Comparison of ENCODE assay signal across 12 mouse cellular contexts in the genomic region with DNA sequence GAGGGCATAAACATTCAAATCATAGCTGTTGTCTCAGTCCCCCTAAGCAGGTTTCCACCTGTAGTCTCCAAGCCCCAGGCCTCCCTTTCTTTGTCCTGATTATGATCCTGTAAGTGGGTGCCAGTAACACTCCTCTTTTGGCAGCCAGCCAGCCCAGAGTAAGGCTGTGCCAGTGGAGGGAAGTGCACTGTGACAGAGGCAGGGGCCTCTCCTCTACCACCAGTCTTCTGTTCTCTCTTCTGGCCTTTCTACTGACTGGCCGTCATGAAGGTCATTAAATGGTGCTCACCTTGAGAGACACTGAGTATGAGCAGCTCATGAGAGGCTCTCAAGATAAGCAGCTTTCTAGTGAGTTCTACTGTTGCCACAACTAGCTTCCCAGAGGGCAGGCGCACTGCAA.
DNase-seq lines count a peak whose midpoint lies in the region; ATAC-seq and TF ChIP-seq lines count a peak whose summit lies in the region.
"Had no signal": no experiment of that assay in that cellular context is flagged by ENCODE, and none has a peak within 500 bp of the region (broad histone marks: within the 10 kb centered on the region; RNA-seq: fewer than 3 reads in every experiment).

No protein-coding gene starts in this region.

- H3K4me2 ChIP-seq in lung, embryonic 16.5 days (ENCODE audit: low read depth, low read length): no peak overlapping the region
- H3K4me2 ChIP-seq: midbrain, embryonic 12.5 days had no signal

- no peaks in the 10 kb centered on the region for H3K4me1 ChIP-seq in kidney, adult 2 months (ENCODE audit: control insufficient read depth, insufficient read depth, low read length)
- peaks cover 3% of the 10 kb centered on the region; the same call in 1 of the 2 replicates for H3K4me1 ChIP-seq in lung, embryonic 16.5 days (replicated peaks; ENCODE audit: control insufficient read depth, insufficient read depth, low read length)

- no peak overlapping the region for H3K9ac ChIP-seq in lung, embryonic 16.5 days (ENCODE audit: low read length)
- H3K9ac ChIP-seq: midbrain, embryonic 12.5 days had no signal

- no peak overlapping the region for H3K27ac ChIP-seq in kidney, adult 2 months (ENCODE audit: insufficient read depth, low read depth, low read length)
- H3K27ac ChIP-seq in lung, embryonic 16.5 days (ENCODE audit: low read length): no peak overlapping the region
- H3K27ac ChIP-seq: left cerebral cortex, adult 2 months; midbrain, embryonic 12.5 days had no signal

- 66% methylated on average over 2 of the region's 2 CpGs for WGBS in kidney, adult 2 months
- 53% methylated on average over 2 of the region's 2 CpGs for WGBS in lung, embryonic 16.5 days

- no peaks in the 10 kb centered on the region for H3K27me3 ChIP-seq in kidney, adult 2 months (replicated peaks; ENCODE audit: control insufficient read depth, insufficient read depth, low read length)
- no peaks in the 10 kb centered on the region for H3K27me3 ChIP-seq in lung, embryonic 16.5 days (ENCODE audit: control insufficient read depth, insufficient read depth, low read depth, low read length)
- H3K27me3 ChIP-seq: midbrain, embryonic 12.5 days had no signal

- H3K9me3 ChIP-seq in lung, embryonic 16.5 days (ENCODE audit: control insufficient read depth, low read length): no peaks in the 10 kb centered on the region
- H3K9me3 ChIP-seq: midbrain, embryonic 12.5 days had no signal

- ATAC-seq in lung, embryonic 16.5 days (ENCODE audit: low read depth): peak; percentile 87
- ATAC-seq in activated CD4-positive, CD25-positive, alpha-beta regulatory T cell, adult 4 months: no peak

- no peaks in the 10 kb centered on the region for H3K36me3 ChIP-seq in kidney, adult 2 months (ENCODE audit: control insufficient read depth, insufficient read depth, low read length)
- H3K36me3 ChIP-seq in lung, embryonic 16.5 days (ENCODE audit: control insufficient read depth, insufficient read depth, low read length): no peaks in the 10 kb centered on the region
- H3K36me3 ChIP-seq: midbrain, embryonic 12.5 days had no signal

- no peak for TF ChIP-seq POLR2A in kidney, adult 2 months (IDR thresholded peaks at IDR 0.05; ENCODE audit: low read depth, low read length)
- no peak for TF ChIP-seq POLR2A in brain, embryonic 14.5 days (IDR thresholded peaks at IDR 0.05; ENCODE audit: borderline replicate concordance, extremely low read depth, insufficient read depth, insufficient read length, poor library complexity, severe bottlenecking)

- DNase-seq in cerebellum, postnatal 10 days: peak; percentile 53 to 62
- no peak for DNase-seq in cerebellum, adult 11-12 months
- peak; percentile 27 for DNase-seq in kidney, adult 2 months
- no peak for DNase-seq in kidney, adult 9 months
- DNase-seq in brain, embryonic 14.5 days (ENCODE audit: low read depth): peak; percentile 57
- DNase-seq in layer of hippocampus, postnatal 25 days (ENCODE audit: extremely low spot score in 1 of 2, low spot score in 1 of 2): no peak
- DNase-seq: B cell, adult 2 months; gastrocnemius, postnatal 36 days had no signal

- no peak overlapping the region for H3K4me3 ChIP-seq in kidney, adult 2 months (ENCODE audit: insufficient read depth, low read depth, low read length)
- no peak overlapping the region for H3K4me3 ChIP-seq in lung, embryonic 16.5 days (ENCODE audit: low read length)
- H3K4me3 ChIP-seq: left cerebral cortex, adult 2 months; midbrain, embryonic 12.5 days had no signal

- TF ChIP-seq CTCF in kidney, adult 2 months (conservative IDR thresholded peaks at IDR 0.05; ENCODE audit: insufficient read depth, insufficient read length, low read depth, low read length): no peak
- TF ChIP-seq CTCF in brain, embryonic 14.5 days (IDR thresholded peaks at IDR 0.05; ENCODE audit: borderline replicate concordance, extremely low read depth, insufficient read depth, insufficient read length): no peak

Comparison
In these comparisons a context has a peak if more than half of its experiments do, and no peak if none do; other contexts are left out.
1. DNase-seq: peak in cerebellum, postnatal 10 days (2 of 2), kidney, adult 2 months (single experiment) and brain, embryonic 14.5 days (single experiment); none in cerebellum, adult 11-12 months (single experiment), kidney, adult 9 months (single experiment) and layer of hippocampus, postnatal 25 days (0 of 2).